Mouse (Mus musculus): ENCODE measurements at regions not wholly inside any gene's neighbourhood (a gene's known extent, or its start where the extent isn't known, plus 50 kb on each side); places are given as distances from the start of the nearest gene placed in this dataset.

- in situ Hi-C loops (cut with MboI, MseI), result no loop called here
Measured at GRCm38 (mm10) chr3:34593279-34593678, 56.9 kb upstream of the Sox2 start.

GRCm38 (mm10) chr3:34577896-34578530 is 72.2 kb upstream of the Sox2 start:
- in situ Hi-C loops (cut with MboI, MseI), result no loop called here

- in situ Hi-C loops (cut with MboI, MseI), result no loop called here
Measured at GRCm38 (mm10) chr3:34577115-34577514, 73.1 kb upstream of the Sox2 start.

GRCm38 (mm10) chr3:34576159-34576558 is 74.0 kb upstream of the Sox2 start:
- in situ Hi-C loops (cut with MboI, MseI), result no loop called here

- in situ Hi-C loops (cut with MboI, MseI), result no loop called here
Measured at GRCm38 (mm10) chr3:34574711-34575350, 75.4 kb upstream of the Sox2 start.

- in situ Hi-C loops (cut with MboI, MseI), result no loop called here
Measured at GRCm38 (mm10) chr3:34573312-34573711, 76.9 kb upstream of the Sox2 start.

- in situ Hi-C loops (cut with MboI, MseI), result no loop called here
Measured at GRCm38 (mm10) chr3:34572081-34572480, 78.1 kb upstream of the Sox2 start.

- in situ Hi-C loops (cut with MboI, MseI), result no loop called here
Measured at GRCm38 (mm10) chr3:34571630-34572029, 78.6 kb upstream of the Sox2 start.

GRCm38 (mm10) chr3:34569998-34570397 is 80.2 kb upstream of the Sox2 start:
- in situ Hi-C loops (cut with MboI, MseI), result no loop called here

- in situ Hi-C loops (cut with MboI, MseI), result no loop called here
Measured at GRCm38 (mm10) chr3:34568086-34568650, 82.0 kb upstream of the Sox2 start.

GRCm38 (mm10) chr3:34565386-34565785 is 84.8 kb upstream of the Sox2 start:
- in situ Hi-C loops (cut with MboI, MseI), result no loop called here

- in situ Hi-C loops (cut with MboI, MseI), result no loop called here
Measured at GRCm38 (mm10) chr3:34562893-34563292, 87.3 kb upstream of the Sox2 start.

GRCm38 (mm10) chr3:34561709-34562108 is 88.5 kb upstream of the Sox2 start:
- in situ Hi-C loops (cut with MboI, MseI), result no loop called here

GRCm38 (mm10) chr3:34559841-34560703 is 90.1 kb upstream of the Sox2 start:
- in situ Hi-C loops (cut with MboI, MseI), result no loop called here

- in situ Hi-C loops (cut with MboI, MseI), result no loop called here
Measured at GRCm38 (mm10) chr3:34558821-34559520, 91.2 kb upstream of the Sox2 start.

- in situ Hi-C loops (cut with MboI, MseI), result no loop called here
Measured at GRCm38 (mm10) chr3:34552542-34553208, 97.5 kb upstream of the Sox2 start.

- in situ Hi-C loops (cut with MboI, MseI), result no loop called here
Measured at GRCm38 (mm10) chr3:34551069-34551468, 99.1 kb upstream of the Sox2 start.

- in situ Hi-C loops (cut with MboI, MseI), result no loop called here
Measured at GRCm38 (mm10) chr3:34550189-34550588, 100.0 kb upstream of the Sox2 start.

GRCm38 (mm10) chr3:34532451-34532850 is 117.8 kb upstream of the Sox2 start:
- in situ Hi-C loops (cut with MboI, MseI), result loop anchor here in 1 of 2 experiments (10.0 kb wide), 1 partner anchor 1668 kb away; no protein-coding TSS in a partner anchor

- in situ Hi-C loops (cut with MboI, MseI), result loop anchor here in 1 of 2 experiments (10.0 kb wide), 1 partner anchor 1667 kb away; no protein-coding TSS in a partner anchor
Measured at GRCm38 (mm10) chr3:34531836-34532235, 118.4 kb upstream of the Sox2 start.

- in situ Hi-C loops (cut with MboI, MseI), result no loop called here
Measured at GRCm38 (mm10) chr3:34527546-34527945, 122.7 kb upstream of the Sox2 start.

Data from T-helper 17 cell (primary cell).